Mouse (Mus musculus) liver, adult 2 months (tissue): Measurements from ENCODE around the gene Ripor2. TPM values are rescaled to one million over a fixed set of nuclear protein-coding genes. Genes with fewer than 3 reads are reported as not detected.
A peak's percentile ranks its signal among the peaks of the same experiment; 100 is the strongest.

Experiments
- DNase-seq: peaks from one replicate; pipeline ENCODE4 v3.0.0-alpha.2; 2011; ENCODE audit warnings: low read depth, low spot score; ENCODE audit errors: extremely low read depth
- H3K27ac ChIP-seq: fragments of 200-500 bp; replicated peaks from 2 replicates; pipeline ENCODE4 v1.5.1; 2012; ENCODE audit warnings: low read depth, mild to moderate bottlenecking, control low read depth, inconsistent platforms, low read length; ENCODE audit not compliant: insufficient read depth
- H3K27me3 ChIP-seq: fragments of 200-500 bp; 2 replicates; pipeline ENCODE4 v1.6.1; 2012; ENCODE audit warnings: mild to moderate bottlenecking, moderate library complexity, low read length, inconsistent platforms; ENCODE audit not compliant: control insufficient read depth, insufficient read depth
- H3K36me3 ChIP-seq: fragments of 200-500 bp; 2 replicates; pipeline ENCODE4 v1.6.1; 2012; ENCODE audit warnings: low read length, inconsistent platforms; ENCODE audit not compliant: control insufficient read depth, insufficient read depth
- H3K4me1 ChIP-seq: fragments of 200-500 bp; 2 replicates; pipeline ENCODE4 v1.6.1; 2011; ENCODE audit warnings: low read length; ENCODE audit not compliant: control insufficient read depth, insufficient read depth
- H3K4me3 ChIP-seq: fragments of 200-500 bp; 2 replicates; pipeline ENCODE4 v1.5.1; 2011; ENCODE audit warnings: low read depth, mild to moderate bottlenecking, control low read depth, low read length, moderate library complexity; ENCODE audit not compliant: insufficient read depth
- H3K79me2 ChIP-seq: fragments of 200-500 bp; 2 replicates; pipeline ENCODE4 v1.6.1; 2012; ENCODE audit warnings: inconsistent platforms, mild to moderate bottlenecking, low read length, moderate library complexity; ENCODE audit not compliant: control insufficient read depth, insufficient read depth
- H3K9ac ChIP-seq: fragments of 200-500 bp; 2 replicates; pipeline ENCODE4 v1.6.1; 2012; ENCODE audit warnings: low read depth, mild to moderate bottlenecking, control low read depth, inconsistent platforms, low read length
- CTCF ChIP-seq: fragments of 200-500 bp; IDR thresholded peaks from 2 replicates; pipeline ENCODE4 v1.5.1; 2011; ENCODE audit warnings: low read depth, low read length, control low read depth
- POLR2A ChIP-seq: fragments of 200-500 bp; IDR thresholded peaks from 2 replicates; pipeline ENCODE4 v1.6.1; 2011; ENCODE audit warnings: low read length, control low read depth; ENCODE audit not compliant: insufficient read depth; ENCODE audit errors: extremely low read depth
- WGBS: fragments of 180-500 bp; shearing (Covaris S2); methylation state at CpG from one replicate; pipeline ENCODE4 v1.1.7; 2018; 5-methylcytosine and 5-hydroxymethylcytosine counted together
- polyA plus RNA-seq: library from polyadenylated mRNA; depleted of rRNA; stranded (reverse); fragments of >200 nt; gene quantifications from 2 replicates; pipeline ENCODE4 v1.2.3, GENCODE M21; 2012
- total RNA-seq: library from RNA; depleted of rRNA; stranded (reverse); fragments of >200 nt; gene quantifications from 2 replicates; pipeline ENCODE4 v1.2.3, GENCODE M21; 2014

The Ripor2 gene
- total and polyA plus RNA-seq, 2 experiments: 0.77 to 2.8 TPM

DNA sequence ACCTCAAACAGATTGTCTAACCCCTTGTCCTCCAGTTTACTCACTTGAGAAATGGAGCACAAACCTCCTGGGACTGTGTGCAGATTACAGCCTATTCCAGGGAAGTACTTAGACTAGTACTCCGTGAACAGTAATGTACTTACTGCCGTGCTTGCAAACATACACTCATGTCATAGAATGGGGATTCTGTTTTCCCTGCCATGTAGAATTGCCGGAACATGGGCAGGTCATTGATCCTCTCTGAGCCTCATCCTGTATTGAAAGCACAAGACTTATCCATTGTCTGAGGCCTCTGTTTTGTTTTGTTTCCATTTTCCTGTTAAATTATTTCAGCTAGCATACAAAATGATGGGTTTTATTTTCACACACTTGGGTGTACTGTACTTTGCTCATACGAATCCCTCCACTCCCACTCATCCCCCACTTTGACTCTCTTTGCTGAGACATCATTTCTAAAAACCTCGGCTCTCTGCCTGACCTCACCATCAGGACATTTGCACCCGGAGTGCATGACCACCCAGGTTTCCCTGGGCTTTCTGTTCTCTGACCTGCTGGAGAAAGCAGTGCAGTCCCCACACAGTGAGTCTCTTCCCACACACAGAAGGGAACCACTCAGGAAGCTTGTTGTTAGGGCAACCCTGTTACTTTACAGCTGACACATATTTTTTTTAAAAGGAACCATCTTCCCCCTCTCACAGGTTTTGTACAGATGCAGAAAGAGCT is 35.2 kb downstream of the Ripor2 start:
- H3K36me3 ChIP-seq: no peaks in the 10 kb centered on the region
- H3K27me3 ChIP-seq: no peaks in the 10 kb centered on the region
- H3K4me1 ChIP-seq: no peaks in the 10 kb centered on the region
- WGBS: 76% methylated on average over 6 of the region's 6 CpGs
- no peak overlapping the region for H3K9ac ChIP-seq
- no peaks in the 10 kb centered on the region; the same call in 1 of the 2 replicates for H3K79me2 ChIP-seq
- no peak for DNase-seq
- H3K4me3 ChIP-seq: no peak overlapping the region
- no peak for TF ChIP-seq POLR2A
- no peak for TF ChIP-seq CTCF
- no peak overlapping the region for H3K27ac ChIP-seq

GRCm38 (mm10) chr13:24617799-24618130 is 35.8 kb downstream of the Ripor2 start:
- H3K27me3 ChIP-seq: no peaks in the 10 kb centered on the region
- H3K79me2 ChIP-seq: no peaks in the 10 kb centered on the region; the same call in 1 of the 2 replicates
- H3K27ac ChIP-seq: no peak overlapping the region
- H3K4me3 ChIP-seq: no peak overlapping the region
- 81% methylated on average over 2 of the region's 2 CpGs for WGBS
- no peak for DNase-seq
- no peak overlapping the region for H3K9ac ChIP-seq
- no peaks in the 10 kb centered on the region for H3K4me1 ChIP-seq
- no peaks in the 10 kb centered on the region for H3K36me3 ChIP-seq
- no peak for TF ChIP-seq POLR2A
- TF ChIP-seq CTCF: no peak

GRCm38 (mm10) chr13:24619711-24620110 is 37.7 kb downstream of the Ripor2 start:
- H3K27ac ChIP-seq: no peak overlapping the region
- H3K4me1 ChIP-seq: no peaks in the 10 kb centered on the region
- TF ChIP-seq POLR2A: no peak
- TF ChIP-seq CTCF: no peak
- H3K9ac ChIP-seq: no peak overlapping the region
- H3K27me3 ChIP-seq: no peaks in the 10 kb centered on the region
- H3K79me2 ChIP-seq: no peaks in the 10 kb centered on the region; the same call in 1 of the 2 replicates
- no peak for DNase-seq
- no peaks in the 10 kb centered on the region for H3K36me3 ChIP-seq
- 88% methylated on average over 1 of the region's 1 CpGs for whole genome bisulfite sequencing
- no peak overlapping the region for H3K4me3 ChIP-seq

- H3K4me3 ChIP-seq: no peak overlapping the region
- H3K79me2 ChIP-seq: no peaks in the 10 kb centered on the region; the same call in 1 of the 2 replicates
- H3K27ac ChIP-seq: no peak overlapping the region
- no peaks in the 10 kb centered on the region for H3K4me1 ChIP-seq
- no peaks in the 10 kb centered on the region for H3K27me3 ChIP-seq
- H3K36me3 ChIP-seq: no peaks in the 10 kb centered on the region
- no peak overlapping the region for H3K9ac ChIP-seq
- whole genome bisulfite sequencing: 51% methylated on average over 6 of the region's 6 CpGs
- TF ChIP-seq CTCF (no peak), POLR2A (no peak)
- DNase-seq: peak; percentile 30
Measured at GRCm38 (mm10) chr13:24620439-24620838, 38.5 kb downstream of the Ripor2 start.

GRCm38 (mm10) chr13:24623631-24624030 is 41.6 kb downstream of the Ripor2 start:
- TF ChIP-seq CTCF: no peak
- TF ChIP-seq POLR2A: no peak
- no peak overlapping the region for H3K9ac ChIP-seq
- DNase-seq: no peak
- H3K27me3 ChIP-seq: no peaks in the 10 kb centered on the region
- no peaks in the 10 kb centered on the region; the same call in 1 of the 2 replicates for H3K79me2 ChIP-seq
- WGBS: 85% methylated on average over 4 of the region's 4 CpGs
- no peak overlapping the region for H3K27ac ChIP-seq
- no peak overlapping the region for H3K4me3 ChIP-seq
- H3K36me3 ChIP-seq: no peaks in the 10 kb centered on the region
- H3K4me1 ChIP-seq: no peaks in the 10 kb centered on the region

DNA sequence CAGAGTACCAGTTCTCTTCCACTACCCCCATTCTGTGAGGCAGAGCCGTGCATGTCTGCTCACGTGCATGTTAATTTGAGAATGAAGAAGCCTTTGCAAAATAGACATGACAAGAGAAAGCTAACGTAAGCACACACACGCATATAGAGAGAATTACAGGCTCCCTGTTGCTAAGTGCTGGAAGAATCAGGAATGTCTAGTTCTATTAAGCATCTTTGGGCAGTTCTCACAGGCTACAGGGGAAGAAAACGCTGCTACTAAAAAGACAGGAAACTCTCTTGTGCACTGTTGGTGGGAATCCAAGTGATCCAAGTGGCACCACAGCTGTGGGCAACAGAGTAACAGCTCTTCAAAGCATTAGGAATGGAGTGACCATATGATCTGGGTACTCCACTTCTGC is 43.1 kb downstream of the Ripor2 start:
- Histone ChIP-seq H3K79me2 (no peaks in the 10 kb centered on the region; the same call in 1 of the 2 replicates), H3K4me1 (no peaks in the 10 kb centered on the region), H3K36me3 (no peaks in the 10 kb centered on the region), H3K27me3 (no peaks in the 10 kb centered on the region), H3K27ac (no peak overlapping the region), H3K9ac (no peak overlapping the region), H3K4me3 (no peak overlapping the region)
- WGBS: 82% methylated on average over 5 of the region's 5 CpGs
- TF ChIP-seq CTCF: no peak
- TF ChIP-seq POLR2A: no peak
- DNase-seq: no peak
